Mouse (Mus musculus) testis, adult 2 months (tissue): ENCODE measurements around the gene Myocd.

Source experiments
- CTCF ChIP-seq: fragments of 200-500 bp; IDR thresholded peaks from 2 replicates; pipeline ENCODE4 v1.5.1; 2012; ENCODE audit warnings: low read depth, mild to moderate bottlenecking, inconsistent platforms, low read length, moderate library complexity; ENCODE audit not compliant: control insufficient read depth, insufficient read depth, insufficient replicate concordance
- POLR2A ChIP-seq: fragments of 200-500 bp; IDR thresholded peaks from 2 replicates; pipeline ENCODE4 v1.6.1; 2012; ENCODE audit warnings: low read depth, mild to moderate bottlenecking, inconsistent platforms, low read length, moderate library complexity; ENCODE audit not compliant: control insufficient read depth

DNA sequence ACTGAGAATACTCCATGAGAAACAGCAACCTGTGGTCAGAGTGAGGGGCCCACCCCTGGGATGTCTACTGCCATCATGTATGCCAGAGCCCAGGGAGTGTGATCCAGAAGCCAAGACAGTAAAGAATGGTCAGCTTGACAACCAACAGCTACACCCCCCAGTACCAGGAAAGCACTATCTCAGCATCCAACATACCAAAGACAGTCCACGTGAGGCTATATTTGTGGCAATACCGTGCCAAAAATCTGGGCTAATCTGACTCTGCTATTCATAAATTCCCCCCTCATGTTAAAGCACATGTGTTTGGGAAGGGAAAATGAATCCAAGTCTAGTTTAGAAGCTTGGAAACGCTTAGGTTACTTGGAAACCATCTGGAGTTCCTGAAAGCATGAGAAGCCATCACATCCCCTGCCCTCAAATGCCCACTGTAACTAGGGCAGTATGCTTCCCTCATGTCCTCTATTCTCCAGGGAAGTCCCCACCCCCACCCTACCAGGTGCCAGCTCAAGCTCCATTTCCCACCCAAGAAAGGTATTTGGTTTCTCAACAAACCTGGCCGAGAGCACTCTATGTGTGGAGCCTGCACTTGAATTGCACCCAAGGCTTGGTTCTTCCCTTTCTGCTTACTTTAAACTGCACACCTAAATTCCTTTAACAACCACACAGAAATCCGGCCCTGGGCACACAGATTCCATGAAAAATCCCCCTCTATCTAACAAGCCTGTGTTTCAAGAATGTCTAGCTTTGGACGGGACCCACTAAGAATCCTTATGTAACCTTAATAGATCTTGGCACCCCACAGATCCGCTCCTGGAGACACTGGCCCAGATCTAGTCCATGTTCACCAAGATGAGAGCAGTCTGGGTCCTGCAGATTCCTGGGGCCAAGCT, 108.6 kb downstream of the Myocd start:
- no peak for TF ChIP-seq CTCF
- TF ChIP-seq POLR2A: no peak
